Mouse (Mus musculus) lung, embryonic 15.5 days (tissue): ENCODE data around the gene Lrrtm4. TPM values are rescaled to one million over a fixed set of nuclear protein-coding genes. Genes with fewer than 3 reads are reported as not detected.

Experiments used
- ATAC-seq: fragments of 200-750 bp; cut with Nextera tagmentation; 2 replicates; pipeline ENCODE4 v1.8.0; 2017; ENCODE audit warnings: moderate number of reproducible peaks, borderline replicate concordance; ENCODE audit not compliant: low FRiP score, low TSS enrichment; ENCODE audit errors: extremely low read depth
- H3K27ac ChIP-seq: fragments of 300-500 bp; sonication (generic); 2 replicates; pipeline ENCODE4 v1.5.1; 2015; ENCODE audit warnings: moderate library complexity, mild to moderate bottlenecking, inconsistent platforms
- H3K27me3 ChIP-seq: fragments of 300-500 bp; sonication (generic); 2 replicates; pipeline ENCODE4 v1.6.1; 2015; ENCODE audit warnings: inconsistent platforms
- H3K36me3 ChIP-seq: fragments of 300-500 bp; sonication (generic); 2 replicates; pipeline ENCODE4 v1.6.1; 2015; ENCODE audit warnings: inconsistent platforms
- H3K4me1 ChIP-seq: fragments of 300-500 bp; sonication (generic); 2 replicates; pipeline ENCODE4 v1.6.1; 2015; ENCODE audit warnings: inconsistent platforms
- H3K4me2 ChIP-seq: fragments of 300-500 bp; sonication (generic); 2 replicates; pipeline ENCODE4 v1.6.1; 2015; ENCODE audit warnings: inconsistent platforms, mild to moderate bottlenecking, moderate library complexity
- H3K4me3 ChIP-seq: fragments of 300-500 bp; sonication (generic); 2 replicates; pipeline ENCODE4 v1.5.1; 2015; ENCODE audit warnings: mild to moderate bottlenecking, inconsistent platforms
- H3K9ac ChIP-seq: fragments of 300-500 bp; sonication (generic); 2 replicates; pipeline ENCODE4 v1.6.1; 2015; ENCODE audit warnings: inconsistent platforms
- H3K9me3 ChIP-seq: fragments of 300-500 bp; sonication (generic); 2 replicates; pipeline ENCODE4 v1.6.1; 2016; ENCODE audit warnings: inconsistent platforms
- WGBS: fragments of 180-500 bp; shearing (Covaris S2); methylation state at CpG from one replicate; pipeline ENCODE4 v1.1.7; 2015; 5-methylcytosine and 5-hydroxymethylcytosine counted together
- polyA plus RNA-seq: library from polyadenylated mRNA; unstranded; fragments of >200 nt; fragmentation: Nextera tagmentation; extraction: Ambion mirVana; gene quantifications from 2 replicates; pipeline ENCODE4 v1.2.1, GENCODE M21; 2015

The Lrrtm4 gene
- polyA plus RNA-seq, 1 experiment from 2014 or later, result 0.40 TPM

DNA sequence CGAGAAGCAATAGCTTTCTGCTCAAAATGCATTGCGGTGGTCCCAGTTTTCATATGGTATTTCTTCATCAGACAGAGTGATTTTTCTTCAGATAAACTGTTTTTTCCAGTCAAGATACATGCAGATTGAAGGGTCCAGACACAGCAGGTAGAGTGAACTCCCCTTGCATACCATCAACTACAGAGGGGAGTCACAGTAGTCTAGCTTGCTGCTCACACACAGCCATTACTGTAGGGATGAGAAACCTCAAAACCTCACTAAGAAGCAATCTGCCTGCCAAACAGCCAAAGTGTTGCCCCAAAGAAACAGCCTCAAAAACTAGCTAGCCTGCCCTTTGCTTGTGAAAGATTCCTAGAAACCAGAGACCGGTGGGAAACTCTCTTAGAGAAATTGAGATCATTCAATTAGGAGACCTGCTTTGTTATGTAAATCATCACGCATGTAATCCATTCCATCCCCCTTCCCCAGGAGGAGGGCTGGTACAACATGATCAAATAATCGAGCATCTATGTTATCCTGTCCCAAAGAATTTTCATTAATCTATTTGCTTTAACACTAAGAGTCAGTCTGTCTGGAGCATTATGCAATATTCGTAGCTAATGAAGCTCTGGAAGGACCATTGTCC lies 166.9 kb downstream of the Lrrtm4 start:
- Histone ChIP-seq H3K27ac (no peak overlapping the region), H3K27me3 (no peaks in the 10 kb centered on the region), H3K4me3 (no peak overlapping the region), H3K4me1 (no peaks in the 10 kb centered on the region), H3K9me3 (no peaks in the 10 kb centered on the region), H3K9ac (no peak overlapping the region), H3K36me3 (no peaks in the 10 kb centered on the region), H3K4me2 (no peak overlapping the region)
- no peak for ATAC-seq
- 76% methylated on average over 6 of the region's 6 CpGs for WGBS

DNA sequence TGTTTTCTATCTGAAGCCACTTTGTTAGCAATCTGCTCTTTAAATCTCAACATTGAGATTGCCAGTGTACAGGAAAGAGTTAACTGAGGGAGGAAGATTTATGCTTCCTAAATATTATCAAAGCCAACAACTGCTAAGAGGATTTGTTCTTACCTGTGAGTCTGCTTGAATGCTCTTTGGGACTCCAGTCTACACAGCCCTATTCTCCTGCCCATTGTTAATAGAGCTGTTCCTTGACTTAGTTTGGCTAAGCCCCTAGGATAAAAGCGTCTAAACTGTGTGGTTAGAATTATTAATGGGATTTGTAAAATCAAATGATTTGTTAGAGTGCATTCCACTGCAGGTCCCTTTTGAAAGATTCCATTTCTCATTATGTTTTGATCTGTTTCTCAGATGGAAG lies 168.1 kb downstream of the Lrrtm4 start:
- no peaks in the 10 kb centered on the region for H3K9me3 ChIP-seq
- H3K4me1 ChIP-seq, result no peaks in the 10 kb centered on the region
- ATAC-seq, result no peak
- 39% methylated on average over 1 of the region's 1 CpGs for WGBS
- H3K4me3 ChIP-seq, result no peak overlapping the region
- H3K27ac ChIP-seq, result no peak overlapping the region
- no peak overlapping the region for H3K4me2 ChIP-seq
- H3K9ac ChIP-seq, result no peak overlapping the region
- H3K36me3 ChIP-seq, result no peaks in the 10 kb centered on the region
- H3K27me3 ChIP-seq, result no peaks in the 10 kb centered on the region

DNA sequence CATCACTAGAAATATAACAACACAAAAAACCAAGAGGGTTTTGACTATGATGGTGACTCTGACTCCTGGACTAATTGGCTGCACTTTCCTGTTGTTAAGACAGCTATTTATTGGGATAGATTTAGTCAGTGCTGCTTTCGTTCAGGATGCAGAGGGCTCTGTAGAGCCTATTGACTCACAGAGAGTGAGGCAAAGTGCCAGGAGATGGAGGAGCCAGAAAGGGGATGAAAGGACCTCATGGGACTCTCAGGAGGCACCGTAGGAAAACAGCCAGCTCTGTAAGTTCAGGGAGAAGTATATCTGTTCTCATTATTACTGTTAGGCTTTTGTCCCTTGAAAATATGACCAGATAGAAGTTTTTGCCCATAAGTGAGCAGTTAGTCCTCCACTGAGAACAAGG lies 190.8 kb downstream of the Lrrtm4 start:
- Histone ChIP-seq H3K27ac (no peak overlapping the region), H3K4me1 (no peaks in the 10 kb centered on the region), H3K36me3 (no peaks in the 10 kb centered on the region), H3K9ac (no peak overlapping the region), H3K9me3 (no peaks in the 10 kb centered on the region), H3K27me3 (no peaks in the 10 kb centered on the region), H3K4me2 (no peak overlapping the region), H3K4me3 (no peak overlapping the region)
- ATAC-seq, result no peak
- WGBS, result 53% methylated on average over 2 of the region's 2 CpGs

DNA sequence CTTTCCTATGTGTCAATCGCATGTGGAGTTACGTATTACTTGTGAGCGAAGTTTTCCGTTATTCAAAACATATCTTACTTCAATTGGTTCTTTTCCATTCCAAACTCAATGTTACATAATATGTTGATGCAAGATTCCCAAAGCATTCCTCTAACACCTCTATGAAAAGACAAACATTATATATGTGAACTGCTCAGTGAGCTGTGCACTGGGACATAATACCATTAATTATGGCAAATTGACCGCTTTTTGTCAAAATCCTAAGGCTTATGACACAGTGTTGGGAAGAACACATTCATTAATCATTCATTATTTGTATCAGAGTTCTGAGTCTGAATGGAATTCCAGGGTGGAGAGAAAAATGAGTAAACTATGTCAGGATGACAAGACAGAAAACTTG lies 191.6 kb downstream of the Lrrtm4 start:
- Histone ChIP-seq H3K4me1 (no peaks in the 10 kb centered on the region), H3K4me2 (no peak overlapping the region), H3K27ac (no peak overlapping the region), H3K9ac (no peak overlapping the region), H3K9me3 (no peaks in the 10 kb centered on the region), H3K27me3 (no peaks in the 10 kb centered on the region), H3K4me3 (no peak overlapping the region), H3K36me3 (no peaks in the 10 kb centered on the region)
- ATAC-seq, result no peak
- 85% methylated on average over 5 of the region's 5 CpGs for WGBS

DNA sequence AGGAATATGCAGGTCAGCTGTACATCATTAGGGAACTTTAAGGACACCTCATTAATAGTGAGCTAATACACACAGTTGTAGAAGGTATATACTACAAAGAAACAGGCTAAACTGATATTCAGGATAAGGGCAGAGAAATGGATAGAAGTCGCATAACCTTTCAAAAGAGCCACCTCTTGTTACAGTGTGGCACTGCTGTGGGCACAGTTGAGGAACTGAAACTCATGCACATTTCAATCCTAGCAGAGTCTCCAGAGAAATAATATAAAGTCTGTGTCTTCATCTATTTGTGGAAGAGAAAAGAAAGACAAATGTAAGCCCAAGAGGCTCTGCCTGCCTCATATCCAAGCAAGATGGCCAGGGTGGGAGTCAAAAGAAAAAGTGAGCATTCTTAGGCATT lies 242.9 kb downstream of the Lrrtm4 start:
- H3K27me3 ChIP-seq, result no peaks in the 10 kb centered on the region
- H3K9ac ChIP-seq, result no peak overlapping the region
- no peak overlapping the region for H3K4me3 ChIP-seq
- no peaks in the 10 kb centered on the region for H3K4me1 ChIP-seq
- no peak overlapping the region for H3K4me2 ChIP-seq
- no peaks in the 10 kb centered on the region for H3K9me3 ChIP-seq
- H3K36me3 ChIP-seq, result no peaks in the 10 kb centered on the region
- H3K27ac ChIP-seq, result no peak overlapping the region
- ATAC-seq, result no peak
- 94% methylated on average over 1 of the region's 1 CpGs for WGBS

DNA sequence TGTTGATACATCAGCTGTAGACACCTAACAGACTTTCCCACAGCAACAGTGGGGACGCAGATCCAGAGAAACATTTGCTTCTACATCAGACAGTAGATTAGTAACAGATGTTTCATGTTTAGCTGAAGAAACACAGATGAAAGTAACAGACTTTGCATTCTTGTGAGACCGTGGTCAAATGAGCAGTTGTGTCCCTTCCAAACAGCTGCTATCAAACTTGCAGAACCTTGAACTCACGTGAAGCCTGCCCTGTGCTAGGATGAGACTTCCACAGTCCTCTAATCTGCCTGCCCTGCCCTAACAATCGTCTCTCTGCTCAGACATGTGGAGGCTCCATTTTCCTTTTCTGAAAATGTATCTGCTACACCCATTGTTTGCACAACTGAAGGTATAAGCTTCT lies 245.3 kb downstream of the Lrrtm4 start:
- H3K9ac ChIP-seq, result no peak overlapping the region
- H3K4me3 ChIP-seq, result no peak overlapping the region
- WGBS, result 35% methylated on average over 4 of the region's 4 CpGs
- no peaks in the 10 kb centered on the region for H3K27me3 ChIP-seq
- peak; percentile 49; the same call in 1 of the 2 replicates for ATAC-seq
- no peaks in the 10 kb centered on the region for H3K36me3 ChIP-seq
- no peak overlapping the region for H3K4me2 ChIP-seq
- no peaks in the 10 kb centered on the region for H3K4me1 ChIP-seq
- H3K9me3 ChIP-seq, result no peaks in the 10 kb centered on the region
- H3K27ac ChIP-seq, result no peak overlapping the region

DNA sequence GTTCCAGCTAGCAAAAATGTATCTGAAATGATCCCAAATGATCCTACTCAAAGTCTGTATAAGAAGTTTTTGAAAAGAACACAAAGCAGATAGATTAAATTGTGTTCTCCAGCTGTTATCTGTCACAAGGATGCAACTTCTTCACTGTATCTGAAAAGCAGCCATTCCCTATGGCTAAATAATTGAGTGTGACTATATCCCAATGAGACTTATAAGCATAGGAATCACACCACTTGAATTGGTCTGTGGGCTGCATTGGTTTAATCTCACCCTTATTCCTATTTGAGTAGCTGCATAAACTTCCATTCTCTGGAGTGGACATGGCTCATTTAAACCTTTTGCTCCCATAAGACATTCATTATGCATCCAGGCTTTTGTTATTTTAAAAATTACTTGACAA lies 245.9 kb downstream of the Lrrtm4 start:
- no peak overlapping the region for H3K9ac ChIP-seq
- H3K4me1 ChIP-seq, result no peaks in the 10 kb centered on the region
- ATAC-seq, result no peak
- H3K36me3 ChIP-seq, result no peaks in the 10 kb centered on the region
- no peaks in the 10 kb centered on the region for H3K9me3 ChIP-seq
- no peak overlapping the region for H3K27ac ChIP-seq
- no peak overlapping the region for H3K4me2 ChIP-seq
- H3K4me3 ChIP-seq, result no peak overlapping the region
- no peaks in the 10 kb centered on the region for H3K27me3 ChIP-seq

DNA sequence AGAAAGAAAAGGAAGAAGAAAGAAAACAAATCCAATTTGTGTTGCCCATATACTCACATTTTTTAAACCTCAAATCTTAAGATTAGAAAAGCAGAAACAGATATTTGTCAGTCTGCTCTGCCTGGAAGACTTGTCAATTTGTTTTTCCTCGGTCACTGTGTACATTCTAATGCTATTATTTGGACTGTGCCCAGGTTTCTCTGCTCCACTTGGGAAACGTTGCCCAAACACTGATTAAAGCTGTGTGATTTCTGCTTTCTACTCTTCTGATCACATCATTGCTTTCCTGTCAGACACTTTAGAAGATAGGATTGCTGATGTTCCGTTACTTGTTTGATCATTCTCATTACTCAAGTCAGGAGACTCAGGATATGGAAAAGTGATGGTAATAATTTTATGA lies 247.1 kb downstream of the Lrrtm4 start:
- Histone ChIP-seq H3K4me3 (no peak overlapping the region), H3K9ac (no peak overlapping the region), H3K27ac (no peak overlapping the region), H3K4me2 (no peak overlapping the region), H3K4me1 (no peaks in the 10 kb centered on the region), H3K27me3 (no peaks in the 10 kb centered on the region), H3K9me3 (no peaks in the 10 kb centered on the region), H3K36me3 (no peaks in the 10 kb centered on the region)
- peak; percentile 11; the same call in 1 of the 2 replicates for ATAC-seq
- 14% methylated on average over 3 of the region's 3 CpGs for WGBS

DNA sequence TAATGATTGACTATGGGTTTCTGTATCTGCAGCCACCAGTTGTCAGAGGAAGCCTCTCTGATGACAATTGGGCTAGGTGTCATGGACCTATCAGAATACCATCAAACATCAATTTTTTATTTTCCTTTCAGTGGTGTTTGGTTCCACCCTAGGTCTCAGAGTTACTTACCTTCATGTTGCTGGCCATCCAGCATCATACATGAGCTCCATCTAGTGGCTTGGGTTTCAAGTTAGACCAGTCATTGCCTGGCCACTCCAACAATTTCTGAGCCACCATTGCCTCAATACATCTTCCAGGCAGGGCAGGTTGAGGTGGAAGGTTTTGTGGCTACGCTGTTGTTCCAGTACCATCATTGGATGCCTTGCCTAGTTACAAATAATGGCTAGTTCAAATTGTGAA lies 268.3 kb downstream of the Lrrtm4 start:
- Histone ChIP-seq H3K36me3 (no peaks in the 10 kb centered on the region), H3K9me3 (no peaks in the 10 kb centered on the region), H3K4me1 (no peaks in the 10 kb centered on the region), H3K27ac (no peak overlapping the region), H3K9ac (no peak overlapping the region), H3K27me3 (no peaks in the 10 kb centered on the region), H3K4me3 (no peak overlapping the region), H3K4me2 (no peak overlapping the region)
- ATAC-seq, result no peak
- 85% methylated on average over 1 of the region's 1 CpGs for WGBS

DNA sequence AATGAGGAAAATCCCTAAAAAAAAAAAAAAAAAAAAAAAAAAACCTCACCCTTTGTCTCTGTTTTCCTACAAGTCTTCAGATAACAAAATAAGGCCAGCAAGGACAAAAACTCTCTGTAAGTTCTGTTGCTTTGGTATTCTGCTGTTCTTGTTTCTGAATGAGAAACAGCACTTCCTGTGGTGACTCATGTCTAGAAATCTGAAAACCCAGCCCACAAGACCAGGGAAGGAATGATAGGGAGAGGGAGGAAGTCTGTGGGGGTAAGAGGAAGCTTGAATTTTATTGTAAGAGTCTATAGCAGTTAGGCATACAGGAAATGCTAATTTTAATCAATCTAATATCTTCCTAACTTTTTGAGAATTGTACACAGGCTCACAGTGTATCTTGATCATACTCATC lies 283.2 kb downstream of the Lrrtm4 start:
- no peak overlapping the region for H3K4me2 ChIP-seq
- H3K4me1 ChIP-seq, result no peaks in the 10 kb centered on the region
- no peaks in the 10 kb centered on the region for H3K27me3 ChIP-seq
- H3K9me3 ChIP-seq, result no peaks in the 10 kb centered on the region
- no peak overlapping the region for H3K9ac ChIP-seq
- ATAC-seq, result no peak
- no peak overlapping the region for H3K4me3 ChIP-seq
- no peaks in the 10 kb centered on the region for H3K36me3 ChIP-seq
- H3K27ac ChIP-seq, result no peak overlapping the region

DNA sequence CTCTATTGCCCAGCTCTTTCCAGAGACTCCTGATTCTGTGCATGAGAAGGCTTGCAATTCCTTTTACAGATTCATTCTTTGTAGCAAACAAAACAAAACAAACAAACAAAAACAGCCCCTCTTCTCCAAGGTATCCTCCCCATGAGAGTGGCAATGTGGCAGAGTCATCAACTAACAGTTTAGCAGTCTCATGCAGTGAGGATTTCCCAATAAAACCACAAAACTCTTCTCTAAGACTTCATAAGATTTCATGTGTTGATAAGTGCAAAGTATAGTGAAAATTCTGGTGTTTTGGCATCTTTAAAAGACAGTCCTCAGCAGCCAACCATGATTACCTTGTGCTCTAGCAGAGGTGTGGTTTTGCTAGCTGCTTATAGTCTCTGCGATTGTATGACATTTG lies 284.9 kb downstream of the Lrrtm4 start:
- no peaks in the 10 kb centered on the region for H3K27me3 ChIP-seq
- no peaks in the 10 kb centered on the region for H3K4me1 ChIP-seq
- no peak overlapping the region for H3K4me2 ChIP-seq
- H3K27ac ChIP-seq, result no peak overlapping the region
- 71% methylated on average over 1 of the region's 1 CpGs for WGBS
- no peak overlapping the region for H3K9ac ChIP-seq
- ATAC-seq, result no peak
- H3K36me3 ChIP-seq, result no peaks in the 10 kb centered on the region
- no peaks in the 10 kb centered on the region for H3K9me3 ChIP-seq
- H3K4me3 ChIP-seq, result no peak overlapping the region

DNA sequence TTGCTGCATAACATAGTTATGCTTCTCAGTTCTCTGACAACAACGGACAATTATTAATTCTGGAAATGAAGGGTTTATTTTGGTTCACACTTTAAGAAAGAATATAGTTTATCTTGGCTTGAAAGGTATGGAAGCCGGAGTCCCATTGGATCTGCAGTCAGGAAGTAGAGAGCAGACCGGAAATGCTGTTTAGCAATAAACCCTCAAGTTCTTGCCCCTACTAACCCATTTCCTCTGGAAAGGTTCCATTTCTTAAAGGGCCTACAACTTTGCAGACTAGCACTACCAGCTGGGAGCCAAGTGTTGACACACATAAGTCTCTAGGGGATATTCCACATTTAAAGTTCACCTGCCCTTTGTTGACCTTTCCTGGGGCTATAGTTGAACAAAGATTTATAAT lies 309.7 kb downstream of the Lrrtm4 start:
- H3K4me2 ChIP-seq, result no peak overlapping the region
- no peaks in the 10 kb centered on the region for H3K9me3 ChIP-seq
- no peak for ATAC-seq
- no peak overlapping the region for H3K9ac ChIP-seq
- no peak overlapping the region for H3K4me3 ChIP-seq
- no peaks in the 10 kb centered on the region for H3K27me3 ChIP-seq
- H3K27ac ChIP-seq, result no peak overlapping the region
- WGBS, result 68% methylated on average over 3 of the region's 3 CpGs
- H3K4me1 ChIP-seq, result no peaks in the 10 kb centered on the region
- H3K36me3 ChIP-seq, result no peaks in the 10 kb centered on the region

DNA sequence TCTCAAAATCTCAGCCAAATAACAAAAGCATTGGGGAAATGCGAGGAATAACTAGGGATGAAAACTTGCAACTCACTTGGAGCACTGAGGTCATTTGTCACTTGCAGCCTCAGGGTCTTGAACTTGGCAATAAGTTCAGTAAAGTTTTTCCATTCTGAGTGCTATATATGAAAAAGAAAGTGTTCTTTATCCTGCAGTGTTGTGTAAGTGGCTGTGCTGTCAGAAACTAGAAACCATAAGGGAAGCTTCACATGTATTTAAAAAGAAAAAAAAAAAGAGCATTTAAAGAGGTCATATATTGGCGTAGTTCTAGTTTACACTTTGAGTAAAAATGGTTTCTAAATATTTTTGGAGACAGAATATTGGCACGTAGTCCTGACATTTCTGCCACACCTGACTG lies 313.1 kb downstream of the Lrrtm4 start:
- no peaks in the 10 kb centered on the region for H3K27me3 ChIP-seq
- 37% methylated on average over 3 of the region's 3 CpGs for WGBS
- H3K9ac ChIP-seq, result no peak overlapping the region
- no peak overlapping the region for H3K4me2 ChIP-seq
- no peak overlapping the region for H3K4me3 ChIP-seq
- H3K36me3 ChIP-seq, result no peaks in the 10 kb centered on the region
- H3K4me1 ChIP-seq, result no peaks in the 10 kb centered on the region
- no peak overlapping the region for H3K27ac ChIP-seq
- ATAC-seq, result peak; percentile 84; the same call in 1 of the 2 replicates
- H3K9me3 ChIP-seq, result no peaks in the 10 kb centered on the region
